Mouse (Mus musculus): Measurements from ENCODE around the gene Rimkla.
"Not testable (repeated sequence)": the region's sequence is repeated elsewhere in the genome, so short reads cannot be mapped to it uniquely, and the experiment has no call there.

Rimkla gene

DNA sequence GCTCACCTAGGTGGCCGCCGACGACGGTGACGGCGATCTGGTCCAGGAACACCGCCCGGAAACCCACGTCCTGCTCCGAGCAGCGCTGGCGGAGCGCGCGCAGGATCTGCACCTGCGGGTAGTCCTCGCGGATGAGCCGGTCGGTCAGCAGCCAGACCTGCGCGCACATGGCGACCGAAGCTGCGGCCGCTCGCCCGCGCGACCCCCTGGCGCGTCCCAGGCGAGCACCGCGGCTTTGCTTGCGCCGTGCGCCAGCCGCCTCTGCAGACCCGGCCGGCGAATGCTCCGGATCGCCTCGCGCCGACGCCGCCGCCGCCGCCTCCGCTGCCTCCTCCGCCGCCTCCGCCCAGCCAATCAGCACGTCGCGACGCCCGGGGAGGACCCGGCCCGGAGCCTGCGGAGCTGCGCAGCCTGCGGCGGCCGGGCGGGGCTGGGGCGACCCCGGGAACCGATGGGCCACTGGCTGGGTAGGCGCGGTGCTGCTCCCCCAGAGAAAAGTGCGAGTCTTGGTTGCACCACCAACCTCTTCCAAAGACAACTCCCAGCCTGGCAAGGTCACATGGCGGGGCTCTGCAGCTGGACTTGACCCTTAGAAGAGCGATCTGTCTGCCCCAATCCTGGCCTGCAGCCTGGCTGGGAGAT is at the start of gene Rimkla:
TSS of gene Rimkla (minus strand) at position 338 of the 642 bp plus-strand sequence.
- ChIA-PET CTCF (interaction anchor here in 2 of 4 experiments (0.9 to 1.4 kb wide), 2 partner anchors 46 to 54 kb away, joined by 3 to 4 read pairs; no protein-coding TSS in a partner anchor), POLR2A (interaction anchor here in 2 of 4 experiments (0.5 to 1.7 kb wide), 14 partner anchors 12 to 373 kb away, joined by 3 to 10 read pairs (median 3); partner anchors contain the start of genes Frg2f1 (in 1 of the 2) and Ybx1 (in 1 of the 2))

DNA sequence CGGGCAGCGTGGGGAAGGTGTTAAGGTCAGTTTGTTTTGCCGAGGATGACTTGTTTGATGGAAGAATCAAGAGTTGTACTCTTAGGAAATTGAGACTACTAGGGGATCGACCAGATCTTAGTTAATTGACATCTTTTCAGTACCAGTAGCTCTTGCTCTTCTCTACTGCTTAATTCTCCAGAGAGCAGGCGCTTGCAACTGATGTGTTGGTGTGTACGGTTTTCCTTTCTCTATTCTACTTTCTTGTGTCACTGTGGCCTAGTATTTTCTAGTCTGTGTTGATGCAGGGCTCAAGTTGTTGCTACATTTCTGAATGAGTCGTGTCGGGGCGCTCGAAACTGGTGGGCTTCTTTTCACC is 48.1 kb upstream of the Rimkla start:
- ChIA-PET CTCF (no interaction called here), POLR2A (interaction anchor here in 2 of 4 experiments (0.6 to 5.6 kb wide), 13 partner anchors 9 to 135 kb away, joined by 3 to 39 read pairs (median 3); no protein-coding TSS in a partner anchor)

DNA sequence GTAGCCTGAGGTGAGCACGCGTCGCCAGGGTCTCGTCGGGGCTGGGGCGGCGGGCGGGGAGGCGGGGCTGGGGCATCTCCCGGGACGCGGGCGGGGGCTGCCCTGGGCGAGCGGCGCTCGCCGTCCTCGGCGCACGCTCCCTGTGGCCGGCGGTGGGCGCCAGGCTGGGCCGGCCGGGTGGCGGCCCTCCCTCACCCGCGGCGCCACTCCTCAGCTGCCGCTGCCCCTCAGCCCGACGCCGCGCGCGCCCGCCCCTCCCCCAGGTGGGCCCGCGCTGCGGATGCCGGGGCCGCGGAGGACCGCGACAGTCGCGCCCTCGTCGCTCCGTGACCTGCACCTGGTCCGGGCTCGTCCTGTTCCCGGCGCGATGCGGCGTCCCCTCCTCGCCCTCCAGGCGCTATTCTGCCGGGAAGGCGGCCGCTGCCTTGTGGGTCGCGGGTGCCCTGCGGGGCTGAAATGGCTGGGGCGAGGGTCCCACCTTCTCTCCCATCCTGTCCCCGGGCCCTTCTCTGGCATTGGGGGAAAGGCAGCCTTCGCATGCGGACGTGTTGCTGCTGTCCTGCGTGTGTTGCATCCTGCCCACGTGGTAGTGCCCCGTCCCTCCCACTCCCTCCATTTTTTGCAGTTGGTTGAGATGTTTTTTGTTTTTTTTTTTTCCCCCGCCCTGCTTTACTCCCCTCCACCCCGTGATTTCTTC is 47.6 kb upstream of the Rimkla start:
- POLR2A ChIA-PET, result interaction anchor here in 3 of 4 experiments (0.7 to 5.6 kb wide), 20 partner anchors 8 to 500 kb away, joined by 3 to 39 read pairs (median 4); partner anchors contain the start of genes Hivep3 (in 1 of the 3), Slc2a1 (in 1 of the 3) and Svbp (in 1 of the 3)

DNA sequence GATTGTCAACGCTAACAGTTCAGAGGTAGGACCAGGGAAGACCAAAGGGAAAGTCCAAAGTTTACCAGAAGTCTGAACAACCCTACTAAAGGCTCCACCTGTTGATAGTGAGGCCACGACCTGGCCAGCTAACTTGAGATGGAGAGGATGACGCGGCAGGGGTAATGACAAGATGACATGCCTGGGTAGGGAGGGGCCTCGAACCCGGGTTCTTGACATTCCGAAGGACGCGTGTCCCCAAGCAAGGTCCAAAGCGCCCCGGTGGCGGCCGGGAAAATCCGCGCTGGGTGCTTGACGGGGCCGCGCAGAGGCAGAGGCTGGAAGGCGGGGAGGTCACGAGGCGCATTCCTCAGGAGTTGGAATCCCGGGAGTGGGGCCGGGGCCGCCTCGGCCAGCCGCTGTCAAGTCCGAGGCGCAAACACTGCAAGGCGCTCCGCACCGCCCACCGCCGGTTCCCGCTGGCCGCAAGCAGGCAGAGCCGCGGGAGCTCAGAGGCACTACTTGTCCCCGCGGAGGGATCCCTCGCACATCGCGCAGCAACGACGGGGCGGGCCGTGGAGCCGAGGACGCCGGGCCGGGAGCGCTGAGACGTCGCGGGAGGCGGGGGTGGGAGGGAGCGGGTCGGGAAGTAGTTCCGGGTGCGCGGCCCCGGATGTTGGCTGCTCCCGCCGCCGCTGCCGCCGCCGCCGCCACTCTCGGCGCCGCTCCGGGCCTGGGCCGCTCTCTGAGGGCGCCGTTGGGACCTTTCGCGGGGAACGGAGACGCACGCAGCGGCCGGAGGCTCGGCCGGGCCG is 46.8 kb upstream of the Rimkla start, which contains the start of gene Frg2f1:
TSS of gene Frg2f1 (minus strand) at position 499 of the 794 bp plus-strand sequence.
- POLR2A ChIA-PET, result interaction anchor here (0.5 to 5.6 kb wide), 49 partner anchors 11 to 1301 kb away, joined by 3 to 39 read pairs (median 3); partner anchors contain the start of genes Rimkla (in 2 of the 4), Slc2a1 (in 2 of the 4), AU022252 (in 1 of the 4) and Hivep3 (in 1 of the 4)
- CTCF ChIA-PET, result interaction anchor here in 2 of 4 experiments (0.6 to 1.2 kb wide), 5 partner anchors 18 to 901 kb away, joined by 3 read pairs; no protein-coding TSS in a partner anchor

More for the DNA sequence above, 47.6 kb upstream of the Rimkla start:
- CTCF ChIA-PET, result interaction anchor here in 2 of 4 experiments (0.6 to 1.2 kb wide), 3 partner anchors 17 to 48 kb away, joined by 3 read pairs; no protein-coding TSS in a partner anchor

DNA sequence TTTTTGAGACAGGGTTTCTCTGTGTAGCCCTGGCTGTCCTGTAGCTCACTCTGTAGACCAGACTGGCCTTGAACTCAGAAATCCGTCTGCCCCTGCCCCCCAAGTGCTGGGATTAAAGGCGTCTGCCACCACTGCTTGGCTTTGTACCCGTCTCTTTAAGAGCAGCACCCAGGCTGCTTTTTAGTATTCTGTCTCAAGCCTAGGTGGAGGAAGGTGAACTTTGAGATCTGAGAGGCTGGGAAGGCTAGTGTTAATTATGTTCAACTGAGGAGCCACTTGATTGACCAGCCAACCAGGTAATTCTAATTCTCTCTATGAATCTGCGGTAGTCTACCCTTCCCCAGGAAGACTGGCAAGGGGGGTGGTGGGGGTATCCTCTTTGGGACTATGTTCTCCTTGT is 45.0 kb upstream of the Rimkla start:
- ChIA-PET POLR2A (interaction anchor here in 2 of 4 experiments (1.4 to 2.6 kb wide), 3 partner anchors 9 to 96 kb away, joined by 4 to 10 read pairs (median 7); no protein-coding TSS in a partner anchor), CTCF (no interaction called here)

DNA sequence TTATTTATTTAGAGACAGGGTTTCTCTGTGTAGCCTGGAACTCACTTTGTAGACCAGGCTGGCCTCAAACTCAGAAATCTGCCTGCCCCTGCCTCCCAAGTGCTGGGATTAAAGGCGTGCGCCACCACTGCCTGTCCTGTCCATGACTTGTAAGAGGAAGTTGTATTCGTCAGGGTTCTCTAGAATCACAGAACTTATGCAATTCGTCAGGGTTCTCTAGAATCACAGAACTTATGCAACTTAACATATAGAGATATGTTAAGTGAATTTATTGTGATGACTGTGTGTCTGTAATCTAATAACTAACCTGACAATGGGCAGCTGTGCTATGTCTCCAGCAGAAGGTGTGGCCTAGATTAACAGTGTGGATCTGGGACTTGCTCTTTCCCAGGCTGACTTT is 44.2 kb upstream of the Rimkla start, which contains the start of gene Foxj3:
TSS of gene Foxj3 (plus strand) at position 390 of the 400 bp plus-strand sequence.
- CTCF ChIA-PET, result not testable (repeated sequence)
- POLR2A ChIA-PET, result interaction anchor here in 1 of 4 experiments (1.7 kb wide), 1 partner anchor 10 kb away, joined by 7 read pairs; no protein-coding TSS in a partner anchor

DNA sequence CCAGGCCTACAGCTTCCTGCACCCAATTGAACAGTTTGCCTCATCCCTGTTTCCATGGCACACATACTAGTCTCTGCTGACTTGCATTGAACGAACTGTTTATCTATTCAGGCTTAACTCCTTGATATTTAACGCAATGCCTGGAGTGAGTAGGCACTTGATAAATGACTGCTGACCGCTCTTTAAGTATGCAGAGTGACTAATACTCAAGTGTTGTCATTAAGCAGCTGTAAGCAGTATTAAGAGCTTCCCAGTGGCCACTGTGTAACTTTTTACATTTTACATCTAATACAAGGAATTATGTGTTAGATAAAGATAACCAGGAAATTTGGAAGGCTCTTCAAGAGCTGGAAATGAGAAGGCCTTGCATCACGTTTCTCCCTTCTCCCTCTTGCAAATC is 42.7 kb upstream of the Rimkla start:
- POLR2A ChIA-PET, result interaction anchor here in 2 of 4 experiments (0.9 to 1.8 kb wide), 5 partner anchors 11 to 98 kb away, joined by 3 to 8 read pairs (median 3); no protein-coding TSS in a partner anchor
- CTCF ChIA-PET, result interaction anchor here in 1 of 4 experiments (0.6 kb wide), 1 partner anchor 29 kb away, joined by 3 read pairs; no protein-coding TSS in a partner anchor

DNA sequence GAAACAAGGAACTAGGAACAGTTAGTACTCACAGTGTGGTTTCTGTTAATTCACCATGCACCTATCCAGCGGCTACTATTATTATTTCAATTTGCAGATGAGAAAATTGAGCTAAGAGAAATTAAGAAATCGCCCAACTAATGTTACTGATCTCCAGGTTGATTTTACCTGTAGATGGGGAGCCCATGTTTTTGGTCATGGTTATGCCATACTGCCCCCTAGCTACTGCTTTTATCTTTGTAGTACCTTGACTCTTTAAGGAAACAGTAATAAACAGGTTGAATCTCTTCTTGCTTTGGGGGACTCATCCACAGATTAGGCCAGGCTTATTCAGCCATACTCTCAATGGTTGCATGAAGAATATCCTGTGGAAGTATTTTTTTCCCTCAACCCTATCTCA is 39.4 kb upstream of the Rimkla start:
- ChIA-PET POLR2A (interaction anchor here in 2 of 4 experiments (0.7 to 1.3 kb wide), 5 partner anchors 9 to 129 kb away, joined by 3 to 4 read pairs (median 3); no protein-coding TSS in a partner anchor), CTCF (interaction anchor here (0.7 to 1.9 kb wide), 12 partner anchors 10 to 321 kb away, joined by 3 to 9 read pairs (median 3); no protein-coding TSS in a partner anchor)

DNA sequence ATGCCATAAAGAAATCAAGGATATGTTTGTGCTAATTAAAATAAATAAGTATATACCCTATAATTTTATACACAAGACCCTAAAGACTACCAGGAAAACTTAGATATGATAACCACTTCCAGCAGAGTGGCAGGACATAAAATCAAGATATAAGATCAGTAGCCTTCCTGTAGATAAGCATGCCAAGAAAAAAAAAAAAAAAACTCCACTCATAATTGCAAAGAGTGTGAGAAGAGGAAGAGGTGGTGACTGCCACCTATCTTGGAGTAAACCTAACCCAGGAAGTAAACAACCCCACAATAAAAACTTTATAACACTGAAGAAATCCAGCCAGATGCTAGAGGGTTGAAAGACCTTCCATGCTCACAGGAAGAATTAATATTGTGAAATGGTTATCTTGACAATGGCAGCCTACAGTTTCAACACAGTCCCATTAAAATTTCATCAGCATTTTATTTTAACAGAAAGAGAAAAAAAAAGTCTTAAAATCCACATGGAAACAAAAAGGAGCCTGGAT is 34.0 kb upstream of the Rimkla start:
- ChIA-PET CTCF (interaction anchor here in 1 of 4 experiments (0.9 kb wide), 1 partner anchor 61 kb away, joined by 3 read pairs; no protein-coding TSS in a partner anchor), POLR2A (interaction anchor here in 1 of 4 experiments (1.7 kb wide), 1 partner anchor 21 kb away, joined by 3 read pairs; no protein-coding TSS in a partner anchor)

DNA sequence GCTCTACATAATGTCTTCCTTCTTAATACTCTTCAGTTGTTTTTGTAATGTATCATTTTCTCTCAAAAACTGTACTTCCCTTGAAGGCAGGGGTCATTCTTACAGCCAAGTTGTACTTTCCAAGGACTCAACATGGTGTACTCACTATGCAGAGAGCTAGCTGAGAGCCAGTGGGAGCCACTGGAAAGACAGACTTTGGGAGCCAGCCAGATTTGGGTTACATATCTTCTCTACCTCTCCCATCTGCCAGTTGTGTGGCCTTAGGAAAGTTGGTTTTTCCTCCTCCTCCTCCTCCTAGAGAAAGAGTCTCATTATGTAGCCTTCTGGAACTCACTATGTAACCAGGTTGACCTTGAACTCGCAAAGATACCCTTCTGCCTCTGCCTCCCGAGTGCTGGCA is 32.0 kb upstream of the Rimkla start:
- ChIA-PET CTCF (no interaction called here), POLR2A (no interaction called here)

DNA sequence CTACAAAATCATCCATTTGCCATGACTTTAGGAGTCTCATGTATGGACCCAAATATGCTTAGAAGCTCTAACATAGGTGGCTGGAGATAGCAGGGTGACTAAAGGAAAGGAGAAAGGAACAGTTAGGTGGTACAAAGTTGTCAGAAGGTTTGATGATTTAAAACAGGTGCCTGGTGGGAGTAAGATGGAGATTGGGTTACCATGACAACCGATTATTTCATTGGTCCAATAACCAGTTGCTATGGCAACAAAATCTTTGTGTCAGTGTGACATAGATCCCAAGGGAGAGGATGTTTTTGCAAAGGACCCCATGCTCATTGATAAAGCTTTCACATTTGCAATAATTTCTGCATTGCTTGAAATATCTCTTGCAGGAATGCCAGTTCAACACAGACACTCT is 31.6 kb upstream of the Rimkla start:
- POLR2A ChIA-PET, result interaction anchor here in 1 of 4 experiments (1.0 kb wide), 1 partner anchor 11 kb away, joined by 3 read pairs; no protein-coding TSS in a partner anchor

DNA sequence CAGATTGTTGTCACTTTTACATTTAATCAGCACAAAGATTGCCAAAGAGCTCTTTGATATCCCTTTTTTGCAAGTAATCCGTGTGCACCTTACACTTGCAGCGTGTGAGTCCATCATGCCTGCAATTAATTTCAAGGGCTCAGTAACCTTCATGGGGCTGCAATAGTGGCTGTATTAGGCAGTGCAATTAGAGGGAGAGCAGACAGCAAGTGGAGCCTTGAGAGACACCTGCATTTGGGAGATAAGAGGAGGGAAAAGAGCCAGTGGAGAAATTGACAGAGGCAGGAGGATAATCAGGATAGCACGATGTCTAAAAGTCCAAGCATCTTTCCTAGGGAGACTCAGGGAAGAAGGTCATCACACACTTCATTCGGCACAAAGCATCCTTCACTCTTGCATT is 31.1 kb upstream of the Rimkla start:
- ChIA-PET CTCF (no interaction called here), POLR2A (interaction anchor here in 1 of 4 experiments (1.0 kb wide), 1 partner anchor 10 kb away, joined by 3 read pairs; no protein-coding TSS in a partner anchor)

More for the DNA sequence above, 31.6 kb upstream of the Rimkla start:
- CTCF ChIA-PET, result no interaction called here

DNA sequence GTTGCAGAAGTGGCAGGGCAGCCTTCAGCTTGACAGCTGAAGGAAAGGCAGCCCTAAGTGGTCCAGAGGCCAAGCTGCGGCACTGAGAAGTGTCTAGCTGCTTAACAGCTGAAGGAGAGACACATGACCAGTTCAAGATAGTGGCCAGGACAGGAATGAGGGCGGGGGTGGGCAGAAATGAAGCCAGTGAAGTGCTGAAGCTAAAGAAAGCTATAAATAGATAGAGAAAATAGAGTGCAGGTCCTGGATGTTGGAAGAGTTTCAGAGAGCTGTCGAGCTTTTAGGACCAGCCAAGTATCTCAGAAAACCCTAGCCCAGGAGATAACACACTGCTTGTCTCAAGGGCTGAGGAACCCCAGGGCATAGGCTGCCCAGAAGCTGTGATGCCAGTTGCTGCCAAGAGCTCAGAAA is 20.3 kb upstream of the Rimkla start:
- ChIA-PET CTCF (interaction anchor here in 3 of 4 experiments (0.6 to 1.9 kb wide), 5 partner anchors 18 to 663 kb away, joined by 3 to 8 read pairs (median 4); no protein-coding TSS in a partner anchor), POLR2A (interaction anchor here in 2 of 4 experiments (0.9 to 2.0 kb wide), 6 partner anchors 8 to 119 kb away, joined by 3 to 10 read pairs (median 3); no protein-coding TSS in a partner anchor)

DNA sequence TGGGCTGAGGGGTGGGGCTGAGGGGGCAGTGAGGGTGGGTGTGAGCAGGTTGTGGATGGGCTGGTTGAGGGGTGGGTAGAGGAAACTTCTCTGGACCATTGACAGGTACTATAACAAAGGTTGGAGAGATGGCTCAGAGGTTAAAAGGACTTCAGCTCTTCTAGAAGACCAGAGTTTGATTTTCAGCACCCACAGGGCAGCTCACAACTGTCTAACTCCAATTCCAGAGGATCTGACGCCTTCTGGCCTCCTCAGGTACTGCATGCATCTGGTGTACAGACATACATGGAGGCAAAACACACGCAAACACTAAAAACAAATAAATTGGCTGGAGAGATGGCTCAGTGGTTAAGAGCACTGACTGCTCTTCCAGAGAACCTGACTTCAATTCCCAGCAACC is 19.2 kb upstream of the Rimkla start:
- POLR2A ChIA-PET, result interaction anchor here in 1 of 4 experiments (1.9 to 2.0 kb wide), 2 partner anchors 14 to 20 kb away, joined by 8 to 10 read pairs; no protein-coding TSS in a partner anchor
- CTCF ChIA-PET, result interaction anchor here in 3 of 4 experiments (0.7 to 1.9 kb wide), 6 partner anchors 9 to 29 kb away, joined by 3 to 8 read pairs (median 3); no protein-coding TSS in a partner anchor

DNA sequence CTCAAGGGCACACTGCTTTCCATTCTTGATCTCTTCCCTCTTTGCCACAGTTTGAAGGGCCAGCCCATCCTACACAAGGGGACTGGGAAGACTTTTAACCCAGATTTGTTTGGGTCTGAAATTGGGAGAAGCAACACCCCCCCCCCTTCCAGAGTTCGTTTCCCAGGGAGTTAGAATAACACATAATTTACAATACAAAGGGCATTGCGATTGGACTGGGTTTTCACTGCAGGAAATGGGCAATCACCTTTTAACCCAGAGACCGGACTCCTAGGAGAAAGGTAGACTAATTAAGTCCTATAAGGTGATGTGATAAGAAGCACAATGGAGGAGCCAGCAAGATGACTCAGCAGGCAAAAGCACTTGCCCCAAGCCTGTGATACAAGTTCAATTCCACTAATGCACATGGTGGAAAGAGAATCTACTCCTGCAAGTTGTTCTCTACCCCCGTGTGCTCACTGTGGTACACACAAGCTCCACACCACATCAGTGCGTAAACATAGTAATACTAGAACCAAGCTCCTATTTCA is 6.0 kb upstream of the Rimkla start:
- POLR2A ChIA-PET, result interaction anchor here in 2 of 4 experiments (0.9 to 2.5 kb wide), 13 partner anchors 8 to 390 kb away, joined by 3 to 13 read pairs (median 4); partner anchors contain the start of genes Ppih (in 1 of the 2) and Slc2a1 (in 1 of the 2)
- CTCF ChIA-PET, result interaction anchor here in 3 of 4 experiments (0.6 to 1.5 kb wide), 6 partner anchors 10 to 137 kb away, joined by 3 to 9 read pairs (median 3); no protein-coding TSS in a partner anchor

DNA sequence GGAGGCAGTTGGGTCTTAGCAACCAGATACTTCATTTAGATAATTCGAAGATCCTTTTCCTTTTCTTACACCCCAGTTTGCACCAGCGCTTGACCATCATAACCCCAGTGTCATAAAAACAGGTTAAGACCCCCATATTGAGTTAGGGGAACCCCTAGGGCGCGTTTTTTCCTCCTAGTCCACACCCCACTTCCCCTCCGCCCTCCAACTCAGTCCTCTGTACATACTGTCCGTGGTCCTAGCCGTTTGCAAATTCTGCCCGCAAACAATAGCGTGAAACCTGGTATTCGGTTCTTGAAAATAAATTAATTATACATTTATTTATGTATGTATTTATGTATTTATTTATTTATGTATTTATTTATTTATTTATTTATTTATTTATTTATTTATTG is 502 bp upstream of the Rimkla start:
- ChIA-PET POLR2A (interaction anchor here in 2 of 4 experiments (0.6 to 1.2 kb wide), 6 partner anchors 46 to 139 kb away, joined by 3 read pairs; partner anchors contain the start of gene Frg2f1 (in 1 of the 2)), CTCF (no interaction called here)

DNA sequence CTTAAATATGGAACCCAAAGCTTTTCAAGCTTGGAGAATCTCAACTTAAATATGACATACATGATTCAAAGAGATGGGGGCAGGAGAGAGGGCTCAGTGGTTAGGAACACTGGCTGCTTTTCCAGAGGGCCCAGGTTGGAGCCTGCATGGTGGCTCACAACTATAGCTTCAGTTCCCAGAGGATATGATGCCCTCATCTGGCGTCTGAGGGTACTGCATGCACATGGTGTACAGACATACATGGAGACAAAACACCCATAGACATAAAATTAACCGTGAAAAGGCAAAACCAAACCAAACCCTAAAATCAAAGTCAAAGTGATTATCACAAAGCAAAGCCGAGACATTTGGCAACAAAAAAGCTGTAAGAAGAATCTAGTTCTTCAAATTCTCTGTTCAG is 1.6 kb downstream of the Rimkla start:
- ChIA-PET CTCF (interaction anchor here (0.5 to 1.7 kb wide), 22 partner anchors 8 to 252 kb away, joined by 3 to 8 read pairs (median 3); partner anchors contain the start of gene Ccdc30 (in 1 of the 4)), POLR2A (interaction anchor here in 3 of 4 experiments (0.6 to 1.7 kb wide), 7 partner anchors 15 to 196 kb away, joined by 3 to 10 read pairs (median 3); partner anchors contain the start of gene Ybx1 (in 1 of the 3))

Measured in embryonic stem cell, embryonic (primary cell).